Mouse (Mus musculus) olfactory bulb, adult 2 months (tissue): ENCODE results near the gene Ehd4.

Experiments used
- CTCF ChIP-seq: fragments of 200-500 bp; IDR thresholded peaks from 2 replicates; pipeline ENCODE4 v1.5.1; 2012; ENCODE audit warnings: low read depth, mild to moderate bottlenecking, low read length, moderate library complexity; ENCODE audit not compliant: insufficient read depth
- POLR2A ChIP-seq: fragments of 200-500 bp; IDR thresholded peaks from 2 replicates; pipeline ENCODE4 v1.6.1; 2012; ENCODE audit warnings: mild to moderate bottlenecking, low read depth, low read length, moderate library complexity; ENCODE audit not compliant: insufficient read depth

- TF ChIP-seq CTCF (no peak), POLR2A (no peak)
Observed at GRCm38 (mm10) chr2:120185527-120186276, 31.3 kb upstream of the Ehd4 start.
